Mouse (Mus musculus): ENCODE results near the gene Ube2g2.

DNA sequence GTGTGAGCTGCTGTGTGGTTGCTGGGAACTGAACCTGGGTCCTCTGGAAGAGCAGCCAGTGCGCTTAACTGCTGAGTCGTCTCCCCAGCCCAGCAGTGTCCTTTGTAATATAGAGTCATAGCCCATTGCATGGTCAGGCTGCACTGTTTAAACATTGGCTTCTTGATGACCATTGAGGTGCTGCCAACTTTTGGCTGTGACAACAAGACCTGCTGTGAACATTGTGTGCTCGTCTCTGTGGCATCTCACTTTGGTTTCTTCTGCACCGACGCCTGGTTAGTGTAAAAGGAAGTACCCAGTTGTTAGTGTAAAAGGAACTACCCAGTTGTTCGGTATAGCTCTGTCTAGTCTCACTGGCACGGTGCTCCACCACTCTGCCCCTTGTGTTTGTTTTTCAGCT is 4.5 kb downstream of the Ube2g2 start:
- no peak for TF ChIP-seq CTCF (IDR thresholded peaks at IDR 0.05; ENCODE audit: low read depth, low read length)
- no peak for TF ChIP-seq EP300 (IDR thresholded peaks at IDR 0.05; ENCODE audit: insufficient read depth, low read depth, low read length)
